Mouse (Mus musculus) myocyte (in vitro differentiated cells): ENCODE measurements at regions not wholly inside any gene's neighbourhood (a gene's known extent, or its start where the extent isn't known, plus 50 kb on each side); places are given as distances from the start of the nearest gene placed in this dataset.

Experiments
- H3K27me3 ChIP-seq: one replicate; pipeline ENCODE4 v1.6.1; 2011; ENCODE audit not compliant: control insufficient read depth, insufficient read depth, insufficient read length
- H3K36me3 ChIP-seq: one replicate; pipeline ENCODE4 v1.6.1; 2011; ENCODE audit not compliant: control insufficient read depth, insufficient read depth
- H3K4me2 ChIP-seq: one replicate; pipeline ENCODE4 v1.6.1; 2011; ENCODE audit warnings: low read depth, control low read depth
- H3K4me3 ChIP-seq: one replicate; pipeline ENCODE4 v1.5.1; 2011; ENCODE audit warnings: mild to moderate bottlenecking, control low read depth, moderate library complexity
- H3K79me2 ChIP-seq: one replicate; pipeline ENCODE4 v1.6.1; 2011; ENCODE audit not compliant: control insufficient read depth, insufficient read depth
- H3ac ChIP-seq: one replicate; pipeline ENCODE4 v1.6.1; 2011; ENCODE audit not compliant: control insufficient read depth, insufficient read length
- CEBPB ChIP-seq: IDR thresholded peaks from 2 replicates; pipeline ENCODE4 v1.6.1; 2011; ENCODE audit warnings: mild to moderate bottlenecking, moderate library complexity; ENCODE audit not compliant: poor library complexity, insufficient read depth, severe bottlenecking
- E2F4 ChIP-seq: IDR thresholded peaks from one replicate; pipeline ENCODE4 v1.6.1; 2011; ENCODE audit warnings: mild to moderate bottlenecking, control low read depth, moderate library complexity; ENCODE audit not compliant: insufficient read depth
- MAX ChIP-seq: IDR thresholded peaks from one replicate; pipeline ENCODE4 v1.6.1; 2011; ENCODE audit warnings: low read depth, mild to moderate bottlenecking, control low read depth
- MYOD1 ChIP-seq, 3 experiments: IDR thresholded peaks; one replicate each; pipeline ENCODE4 v1.6.1; 2011; ENCODE audit warnings: control low read depth in 2 of 3, low read depth in 2 of 3, mild to moderate bottlenecking in 2 of 3, moderate library complexity in 1 of 3; ENCODE audit not compliant: insufficient read length in 2 of 3, control insufficient read depth in 1 of 3
- MYOG ChIP-seq, 3 experiments: IDR thresholded peaks; one replicate each; pipeline ENCODE4 v1.6.1; 2011; ENCODE audit warnings: control low read depth in 2 of 3, low read depth in 2 of 3, mild to moderate bottlenecking in 2 of 3; ENCODE audit not compliant: insufficient read length in 2 of 3, control insufficient read depth in 1 of 3, insufficient read depth in 1 of 3
- POLR2A ChIP-seq: IDR thresholded peaks from one replicate; pipeline ENCODE4 v1.6.1; 2011; ENCODE audit warnings: low read depth, mild to moderate bottlenecking, control low read depth, moderate library complexity; ENCODE audit not compliant: insufficient read length
- POLR2AphosphoS2 ChIP-seq: IDR thresholded peaks from one replicate; pipeline ENCODE4 v1.6.1; 2011; ENCODE audit warnings: low read depth, control low read depth; ENCODE audit not compliant: insufficient read length
- REST ChIP-seq: IDR thresholded peaks from one replicate; pipeline ENCODE4 v1.6.1; 2011; ENCODE audit warnings: mild to moderate bottlenecking, control low read depth, moderate library complexity; ENCODE audit not compliant: insufficient read depth, insufficient read length
- SRF ChIP-seq: IDR thresholded peaks from one replicate; pipeline ENCODE4 v1.6.1; 2011; ENCODE audit warnings: low read depth; ENCODE audit not compliant: control insufficient read depth, insufficient read length
- TCF12 ChIP-seq: IDR thresholded peaks from one replicate; pipeline ENCODE4 v1.6.1; 2011; ENCODE audit warnings: mild to moderate bottlenecking, control low read depth; ENCODE audit not compliant: poor library complexity, insufficient read depth, severe bottlenecking
- TCF3 ChIP-seq: IDR thresholded peaks from one replicate; pipeline ENCODE4 v1.6.1; 2011; ENCODE audit warnings: low read depth, control low read depth; ENCODE audit not compliant: insufficient read length
- USF1 ChIP-seq: IDR thresholded peaks from one replicate; pipeline ENCODE4 v1.6.1; 2011; ENCODE audit warnings: low read depth, mild to moderate bottlenecking, control low read depth, moderate library complexity

GRCm38 (mm10) chr2:178700825-178701224, 270.5 kb downstream of the Cdh26 start:
- no peak overlapping the region for H3K4me2 ChIP-seq
- no peak overlapping the region for H3K4me3 ChIP-seq
- H3K27me3 ChIP-seq, result no peaks in the 10 kb centered on the region
- H3K36me3 ChIP-seq, result no peaks in the 10 kb centered on the region
- no peak for TF ChIP-seq MYOD1 (IDR thresholded peaks at IDR 0.05; ENCODE audit: control insufficient read depth in 1 of 3, insufficient read length in 2 of 3, low read depth in 2 of 3)
- no peak for TF ChIP-seq CEBPB
- no peak for TF ChIP-seq REST
- H3ac ChIP-seq, result no peak overlapping the region
- H3K79me2 ChIP-seq, result no peaks in the 10 kb centered on the region

GRCm38 (mm10) chr2:178704510-178704909, 274.2 kb downstream of the Cdh26 start:
- Histone ChIP-seq H3K27me3 (no peaks in the 10 kb centered on the region), H3K36me3 (no peaks in the 10 kb centered on the region), H3ac (no peak overlapping the region), H3K79me2 (no peaks in the 10 kb centered on the region), H3K4me2 (no peak overlapping the region), H3K4me3 (no peak overlapping the region)
- TF ChIP-seq USF1 (no peak), MAX (no peak), TCF12 (no peak), E2F4 (no peak), MYOD1 (IDR thresholded peaks at IDR 0.05; ENCODE audit: control insufficient read depth in 1 of 3, insufficient read length in 2 of 3, low read depth in 2 of 3) (no peak)

- Histone ChIP-seq H3K79me2 (no peaks in the 10 kb centered on the region), H3K27me3 (no peaks in the 10 kb centered on the region)
- TF ChIP-seq POLR2AphosphoS2, result no peak
- TF ChIP-seq USF1, result no peak
- TF ChIP-seq TCF12, result no peak
- TF ChIP-seq MYOG (IDR thresholded peaks at IDR 0.05; ENCODE audit: control insufficient read depth in 1 of 3, insufficient read depth in 1 of 3, insufficient read length in 2 of 3, low read depth in 2 of 3), result no peak
- no peak for TF ChIP-seq POLR2A
- TF ChIP-seq REST, result no peak
- no peak for TF ChIP-seq SRF
- TF ChIP-seq E2F4, result no peak
- no peak for TF ChIP-seq MYOD1 (IDR thresholded peaks at IDR 0.05; ENCODE audit: control insufficient read depth in 1 of 3, insufficient read length in 2 of 3, low read depth in 2 of 3)
- TF ChIP-seq MAX, result no peak
- no peak for TF ChIP-seq CEBPB
- no peak for TF ChIP-seq TCF3
These were observed 278.3 kb downstream of the Cdh26 start for GRCm38 (mm10) chr2:178708649-178709048.

GRCm38 (mm10) chr2:178709192-178709881, 279.0 kb downstream of the Cdh26 start:
- TF ChIP-seq MYOD1 (IDR thresholded peaks at IDR 0.05; ENCODE audit: control insufficient read depth in 1 of 3, insufficient read length in 2 of 3, low read depth in 2 of 3) (no peak), REST (no peak), TCF12 (no peak), SRF (no peak), CEBPB (no peak), E2F4 (no peak), POLR2A (no peak), USF1 (no peak), POLR2AphosphoS2 (no peak), MYOG (IDR thresholded peaks at IDR 0.05; ENCODE audit: control insufficient read depth in 1 of 3, insufficient read depth in 1 of 3, insufficient read length in 2 of 3, low read depth in 2 of 3) (no peak), TCF3 (no peak), MAX (no peak)

More at GRCm38 (mm10) chr2:178708649-178709048, 278.3 kb downstream of the Cdh26 start:
- Histone ChIP-seq H3ac (no peak overlapping the region), H3K4me2 (no peak overlapping the region), H3K4me3 (no peak overlapping the region), H3K36me3 (no peaks in the 10 kb centered on the region)

GRCm38 (mm10) chr2:178710001-178710400, 279.7 kb downstream of the Cdh26 start:
- H3ac ChIP-seq, result no peak overlapping the region
- no peak for TF ChIP-seq POLR2AphosphoS2
- no peak for TF ChIP-seq MYOG (IDR thresholded peaks at IDR 0.05; ENCODE audit: control insufficient read depth in 1 of 3, insufficient read depth in 1 of 3, insufficient read length in 2 of 3, low read depth in 2 of 3)
- TF ChIP-seq SRF, result no peak
- no peak for TF ChIP-seq MAX
- TF ChIP-seq USF1, result no peak
- no peak for TF ChIP-seq TCF12
- TF ChIP-seq MYOD1 (IDR thresholded peaks at IDR 0.05; ENCODE audit: control insufficient read depth in 1 of 3, insufficient read length in 2 of 3, low read depth in 2 of 3), result no peak
- TF ChIP-seq POLR2A, result no peak
- no peak for TF ChIP-seq E2F4
- TF ChIP-seq CEBPB, result no peak
- no peaks in the 10 kb centered on the region for H3K27me3 ChIP-seq

More at GRCm38 (mm10) chr2:178709192-178709881, 279.0 kb downstream of the Cdh26 start:
- Histone ChIP-seq H3K4me3 (no peak overlapping the region), H3ac (no peak overlapping the region), H3K27me3 (no peaks in the 10 kb centered on the region), H3K79me2 (no peaks in the 10 kb centered on the region), H3K36me3 (no peaks in the 10 kb centered on the region), H3K4me2 (no peak overlapping the region)

More at GRCm38 (mm10) chr2:178710001-178710400, 279.7 kb downstream of the Cdh26 start:
- no peaks in the 10 kb centered on the region for H3K79me2 ChIP-seq
- H3K4me3 ChIP-seq, result no peak overlapping the region
- H3K36me3 ChIP-seq, result no peaks in the 10 kb centered on the region
- no peak overlapping the region for H3K4me2 ChIP-seq
